Mouse (Mus musculus): Measurements from ENCODE around the gene Ciart. TPM values are rescaled to one million over a fixed set of nuclear protein-coding genes. Genes with fewer than 3 reads are reported as not detected.

Ciart gene
- polyA plus RNA-seq, 1 experiment from 2014 or later: 4.9 TPM

DNA sequence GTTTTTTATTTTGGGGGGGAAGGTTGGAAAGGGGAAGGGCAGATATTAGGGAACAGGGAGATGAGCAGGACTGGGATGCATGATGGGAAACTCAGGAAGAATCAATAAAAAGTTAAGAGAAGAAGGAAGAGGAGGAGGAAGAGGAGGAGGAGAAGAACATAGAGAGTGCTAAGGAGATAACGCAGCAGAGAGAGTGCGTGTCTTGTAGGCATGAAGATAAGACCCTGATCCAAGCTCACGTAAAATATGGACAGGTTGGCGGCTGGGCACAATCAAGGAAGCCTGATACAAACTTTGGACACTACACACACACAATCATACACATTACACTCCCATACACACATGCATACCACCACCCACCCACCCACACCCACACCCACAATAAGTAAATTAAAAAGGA lies 32.7 kb upstream of the Ciart start:
- Histone ChIP-seq H3K4me2 (no peak overlapping the region), H3K27ac (no peak overlapping the region), H3K4me3 (replicated peaks) (no peak overlapping the region), H3K9me3 (no peaks in the 10 kb centered on the region), H3K9ac (no peak overlapping the region), H3K4me1 (no peaks in the 10 kb centered on the region), H3K27me3 (no peaks in the 10 kb centered on the region), H3K36me3 (replicated peaks) (no peaks in the 10 kb centered on the region)
- ATAC-seq (ENCODE audit: low FRiP score): no peak
- WGBS: 95% methylated on average over 4 of the region's 4 CpGs

DNA sequence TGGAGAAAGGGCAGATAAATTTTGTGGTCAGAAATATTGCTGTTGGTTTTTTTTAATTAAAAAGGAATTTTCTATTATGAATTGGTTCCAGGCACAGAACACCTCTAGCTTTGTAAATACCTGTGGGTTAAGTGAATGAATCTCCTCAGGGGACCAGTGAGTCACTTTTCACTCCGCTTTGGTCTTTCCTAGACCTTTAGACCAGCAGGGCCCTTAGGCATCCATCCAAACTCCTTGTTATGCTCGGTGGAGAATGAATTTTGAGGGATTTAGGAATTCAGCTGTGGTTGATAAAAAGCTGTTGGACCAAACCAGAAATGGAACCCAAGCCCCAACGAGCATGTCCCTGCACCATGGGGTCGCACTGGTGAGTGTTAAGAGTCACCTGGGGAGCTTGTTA lies 25.6 kb upstream of the Ciart start:
- WGBS: 46% methylated on average over 4 of the region's 4 CpGs
- H3K4me1 ChIP-seq: peaks cover 39% of the 10 kb centered on the region
- no peaks in the 10 kb centered on the region for H3K36me3 ChIP-seq (replicated peaks)
- no peak overlapping the region for H3K4me3 ChIP-seq (replicated peaks)
- no peak for ATAC-seq (ENCODE audit: low FRiP score)
- H3K27me3 ChIP-seq: peaks cover 10% of the 10 kb centered on the region; the same call in 1 of the 2 replicates
- no peak overlapping the region for H3K4me2 ChIP-seq
- H3K9ac ChIP-seq: no peak overlapping the region
- no peak overlapping the region for H3K27ac ChIP-seq
- no peaks in the 10 kb centered on the region for H3K9me3 ChIP-seq

DNA sequence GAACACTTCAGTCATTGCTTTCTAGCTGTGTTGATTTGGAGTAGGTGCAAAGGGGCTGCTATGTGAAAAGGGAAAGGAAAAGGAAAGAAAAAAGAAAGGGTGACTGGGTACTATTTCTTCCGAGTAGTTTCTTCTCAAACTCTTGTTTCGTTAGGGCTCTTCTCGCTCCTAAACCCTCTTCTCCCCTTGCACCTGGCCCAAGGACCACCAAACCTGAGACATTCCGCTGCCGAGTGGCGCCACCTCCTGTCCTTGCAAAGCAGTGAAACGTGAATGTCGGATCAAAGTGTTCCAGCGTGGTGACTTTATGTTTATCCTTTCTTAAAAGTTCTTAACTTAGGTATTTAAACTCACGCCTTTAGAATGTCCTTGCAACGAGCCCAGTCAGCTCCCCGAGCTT lies 24.8 kb upstream of the Ciart start:
- Histone ChIP-seq H3K4me2 (peak overlapping the region; percentile 77), H3K9ac (peak overlapping the region; percentile 38; the same call in 1 of the 2 replicates), H3K4me1 (peaks cover 43% of the 10 kb centered on the region), H3K36me3 (replicated peaks) (no peaks in the 10 kb centered on the region), H3K27me3 (peaks cover 10% of the 10 kb centered on the region; the same call in 1 of the 2 replicates), H3K9me3 (no peaks in the 10 kb centered on the region), H3K4me3 (replicated peaks) (peak overlapping the region; percentile 23; the same call in 1 of the 2 replicates), H3K27ac (no peak overlapping the region)
- no peak for ATAC-seq (ENCODE audit: low FRiP score)
- 1% methylated on average over 12 of the region's 12 CpGs for WGBS

DNA sequence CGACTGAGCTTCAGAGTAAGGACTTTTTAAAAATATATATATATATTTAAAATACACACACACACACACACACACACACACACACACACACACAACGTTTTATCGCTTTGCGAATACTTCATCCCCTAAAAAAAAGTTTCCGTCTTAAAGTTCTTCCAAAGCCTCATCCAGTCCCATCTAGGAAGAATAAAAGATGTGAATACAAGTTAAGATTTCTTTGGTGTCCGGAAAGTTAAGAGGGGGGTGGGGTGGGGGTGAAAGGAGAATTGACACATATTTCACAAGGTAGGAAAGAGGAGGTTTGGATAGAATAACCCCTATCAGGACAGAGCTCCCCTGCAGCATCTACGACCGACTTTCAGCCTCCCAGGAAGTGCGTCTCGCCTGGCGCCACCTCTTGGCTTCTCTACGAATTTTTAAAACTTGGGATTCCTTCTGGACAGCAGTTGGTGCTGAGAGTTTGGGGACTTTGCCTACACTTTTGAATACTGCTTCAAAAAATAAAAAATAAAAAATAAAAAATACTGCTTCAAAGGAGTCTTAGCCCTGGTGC lies 24.0 kb upstream of the Ciart start:
- Histone ChIP-seq H3K9ac (peak overlapping the region; percentile 53; the same call in 1 of the 2 replicates), H3K4me1 (peaks cover 43% of the 10 kb centered on the region), H3K27me3 (peaks cover 10% of the 10 kb centered on the region; the same call in 1 of the 2 replicates), H3K27ac (no peak overlapping the region), H3K9me3 (no peaks in the 10 kb centered on the region), H3K4me2 (peak overlapping the region; percentile 77), H3K36me3 (replicated peaks) (no peaks in the 10 kb centered on the region), H3K4me3 (replicated peaks) (peak overlapping the region; percentile 36)
- under 1% methylated on average over 12 of the region's 12 CpGs for WGBS
- ATAC-seq (ENCODE audit: low FRiP score): peak; percentile 32; the same call in 1 of the 2 replicates

DNA sequence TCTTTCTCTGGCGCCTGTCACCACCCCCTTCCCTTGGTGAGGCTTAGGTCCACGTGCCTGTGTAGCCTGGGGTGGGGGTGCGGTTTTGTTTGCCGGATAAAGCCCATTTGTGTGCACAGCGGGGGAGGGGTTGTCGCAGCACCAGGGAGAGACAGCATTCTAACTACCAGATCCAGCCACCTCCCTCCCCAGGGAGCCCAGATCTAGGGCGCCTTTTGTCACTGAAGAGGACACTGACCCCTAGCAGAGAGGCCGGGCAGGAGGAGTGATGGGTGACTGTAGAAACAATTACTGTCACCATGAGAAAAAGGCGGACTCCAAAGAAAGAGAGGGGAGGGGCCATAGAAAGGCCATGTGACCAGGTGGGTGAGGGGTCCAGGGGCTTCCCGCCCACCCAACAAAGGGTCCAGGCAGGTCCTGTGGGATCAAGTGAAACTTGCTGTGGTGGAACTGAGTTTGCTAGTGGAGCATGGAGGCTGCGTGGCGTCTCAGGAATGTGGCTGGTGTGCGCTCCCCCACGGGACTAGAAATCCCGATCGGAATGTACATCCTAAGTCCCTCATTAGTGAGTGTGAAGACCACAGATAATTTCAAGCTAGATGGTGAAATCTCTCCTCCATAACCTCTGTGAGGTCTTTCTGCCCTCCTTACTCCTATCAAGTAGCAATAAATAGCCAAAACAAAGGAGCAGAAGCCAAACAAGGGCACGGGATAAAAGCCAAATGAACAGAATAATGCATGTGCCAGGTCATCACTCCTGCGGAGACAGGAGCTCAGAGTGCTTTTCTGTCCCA lies 23.3 kb upstream of the Ciart start:
- Histone ChIP-seq H3K4me3 (replicated peaks) (peak overlapping the region; percentile 36), H3K27ac (peak overlapping the region; percentile 58; the same call in 1 of the 2 replicates), H3K4me1 (peaks cover 43% of the 10 kb centered on the region), H3K9ac (peak overlapping the region; percentile 53), H3K9me3 (no peaks in the 10 kb centered on the region), H3K27me3 (peaks cover 10% of the 10 kb centered on the region; the same call in 1 of the 2 replicates), H3K4me2 (peak overlapping the region; percentile 77), H3K36me3 (replicated peaks) (no peaks in the 10 kb centered on the region)
- under 1% methylated on average over 18 of the region's 18 CpGs for WGBS
- ATAC-seq (ENCODE audit: low FRiP score): peak; percentile 74

DNA sequence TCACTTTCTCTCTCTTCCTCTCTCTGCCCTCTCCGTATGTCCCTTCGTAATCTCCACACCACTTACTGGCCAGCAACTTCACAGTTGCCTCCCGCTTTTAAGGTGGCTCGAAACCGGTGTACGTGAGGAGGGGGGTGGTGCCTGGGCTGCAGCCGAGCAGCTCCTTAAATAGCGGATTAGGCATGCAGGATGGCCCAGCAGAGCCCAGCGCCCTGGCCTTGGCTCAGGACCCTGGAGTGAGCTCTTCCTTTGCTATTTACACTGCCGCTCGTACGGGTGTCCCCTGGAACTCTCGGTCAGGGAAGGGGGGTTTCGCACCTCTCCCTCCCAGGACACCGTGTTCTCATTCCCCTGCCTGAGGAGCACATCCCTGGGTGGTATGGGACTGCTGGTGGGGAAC lies 22.5 kb upstream of the Ciart start, which contains the start of gene Car14:
Gene Car14, minus strand, starts transcription at position 124 of the 400 bp plus-strand sequence.
- ATAC-seq (ENCODE audit: low FRiP score): peak; percentile 56
- Histone ChIP-seq H3K4me1 (peaks cover 43% of the 10 kb centered on the region), H3K9ac (peak within 1 kb of the TSS; percentile 53), H3K27me3 (peaks cover 10% of the 10 kb centered on the region; the same call in 1 of the 2 replicates), H3K27ac (peak within 1 kb of the TSS; percentile 58; the same call in 1 of the 2 replicates), H3K36me3 (replicated peaks) (no peaks in the 10 kb centered on the region), H3K4me3 (replicated peaks) (peak within 1 kb of the TSS; percentile 36), H3K4me2 (peak within 1 kb of the TSS; percentile 77), H3K9me3 (no peaks in the 10 kb centered on the region)
- under 1% methylated on average over 15 of the region's 15 CpGs for WGBS

DNA sequence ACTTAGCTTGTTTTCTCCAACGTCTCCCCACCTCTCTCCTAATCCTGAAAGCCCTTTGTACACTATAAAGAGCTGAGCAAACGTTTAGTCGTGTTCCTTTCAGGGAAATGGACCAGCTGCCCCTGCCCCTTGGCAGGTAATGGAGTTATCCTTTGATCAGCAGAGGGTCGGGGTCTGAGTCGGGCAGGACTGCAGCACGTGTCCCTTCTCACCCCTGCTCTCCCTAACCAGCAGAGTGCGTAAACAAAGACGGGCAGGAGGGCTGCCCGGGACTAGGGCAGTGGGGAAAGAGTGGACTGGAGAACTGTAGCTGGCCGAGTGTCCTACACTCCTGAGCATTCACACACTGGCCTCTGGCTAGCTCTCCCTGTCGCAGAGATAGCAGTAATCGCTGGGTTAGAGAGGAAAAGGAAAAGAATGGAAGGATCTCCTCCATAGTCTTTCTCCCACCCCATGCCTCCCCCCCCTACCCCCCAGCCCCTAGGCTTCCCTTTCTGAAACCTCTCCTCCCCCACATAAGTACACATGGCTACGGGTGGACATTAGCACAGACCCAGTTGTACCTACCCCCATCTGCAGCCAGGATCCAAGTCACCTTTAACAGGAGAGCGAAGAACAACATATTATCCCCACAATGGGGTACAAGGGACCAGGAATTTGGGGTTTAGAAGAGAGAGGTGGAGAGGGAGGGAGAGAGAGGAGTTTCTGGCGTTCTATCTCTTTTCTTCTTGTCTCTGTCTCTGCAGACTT lies 21.9 kb upstream of the Ciart start:
- Histone ChIP-seq H3K4me2 (peak overlapping the region; percentile 77), H3K4me1 (peaks cover 43% of the 10 kb centered on the region), H3K9ac (peak overlapping the region; percentile 53), H3K36me3 (replicated peaks) (peaks cover 4% of the 10 kb centered on the region; the same call in 1 of the 2 replicates), H3K27ac (0 out of 2 replicates have a peak overlapping the region, but pooled peaks have one; percentile 58), H3K9me3 (no peaks in the 10 kb centered on the region), H3K27me3 (peaks cover 10% of the 10 kb centered on the region; the same call in 1 of the 2 replicates), H3K4me3 (replicated peaks) (peak overlapping the region; percentile 36)
- 2% methylated on average over 15 of the region's 15 CpGs for WGBS
- ATAC-seq (ENCODE audit: low FRiP score): 0 out of 2 replicates have a peak, but pooled peaks have one; percentile 34

DNA sequence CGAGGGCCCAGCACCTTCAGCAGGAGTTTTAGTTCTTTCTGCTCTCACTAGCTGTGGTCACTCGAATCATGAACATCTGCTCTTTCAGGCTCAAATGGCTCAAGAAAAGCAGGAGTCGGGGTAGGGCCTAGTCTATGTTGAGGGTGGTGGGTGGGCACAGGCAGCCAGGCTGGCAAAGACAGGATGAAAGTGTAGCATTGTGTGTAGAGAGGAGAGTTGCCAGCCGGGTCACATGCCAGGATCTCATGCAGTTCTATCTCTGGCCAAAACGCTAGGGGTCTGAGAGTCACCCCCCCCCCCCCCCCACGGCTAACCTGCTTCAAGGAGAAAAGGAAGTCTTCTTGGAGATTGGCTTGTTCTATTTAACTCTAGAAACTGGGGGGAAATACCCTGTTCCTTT lies 20.6 kb upstream of the Ciart start:
- ATAC-seq (ENCODE audit: low FRiP score): no peak
- Histone ChIP-seq H3K9me3 (no peaks in the 10 kb centered on the region), H3K9ac (peak overlapping the region; percentile 17; the same call in 1 of the 2 replicates), H3K27ac (no peak overlapping the region), H3K27me3 (peaks cover 8% of the 10 kb centered on the region; the same call in 1 of the 2 replicates), H3K4me1 (peaks cover 43% of the 10 kb centered on the region), H3K4me2 (peak overlapping the region; percentile 77), H3K36me3 (replicated peaks) (peaks cover 8% of the 10 kb centered on the region), H3K4me3 (replicated peaks) (no peak overlapping the region; the same call in 1 of the 2 replicates)
- WGBS: 34% methylated on average over 6 of the region's 6 CpGs

DNA sequence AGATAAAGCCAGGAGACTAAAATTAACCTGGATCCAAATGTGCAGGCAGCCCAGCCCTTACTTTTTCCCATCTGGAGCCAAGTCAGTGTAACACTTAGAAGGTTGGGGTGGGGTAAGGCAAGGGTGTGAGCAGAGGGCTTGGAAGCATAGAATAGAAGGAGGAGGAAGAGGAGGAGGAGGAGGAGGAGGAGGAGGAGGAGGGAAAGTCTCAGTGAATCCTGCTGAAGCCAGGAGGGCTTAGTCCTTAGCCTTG lies 20.2 kb upstream of the Ciart start:
- Histone ChIP-seq H3K4me1 (peaks cover 43% of the 10 kb centered on the region), H3K9ac (peak overlapping the region; percentile 17; the same call in 1 of the 2 replicates), H3K27me3 (0 out of 2 replicates have a peak, but pooled peaks cover 6% of the 10 kb centered on the region), H3K9me3 (no peaks in the 10 kb centered on the region), H3K4me3 (replicated peaks) (no peak overlapping the region), H3K36me3 (replicated peaks) (peaks cover 8% of the 10 kb centered on the region), H3K27ac (no peak overlapping the region), H3K4me2 (peak overlapping the region; percentile 77)
- no peak for ATAC-seq (ENCODE audit: low FRiP score)

DNA sequence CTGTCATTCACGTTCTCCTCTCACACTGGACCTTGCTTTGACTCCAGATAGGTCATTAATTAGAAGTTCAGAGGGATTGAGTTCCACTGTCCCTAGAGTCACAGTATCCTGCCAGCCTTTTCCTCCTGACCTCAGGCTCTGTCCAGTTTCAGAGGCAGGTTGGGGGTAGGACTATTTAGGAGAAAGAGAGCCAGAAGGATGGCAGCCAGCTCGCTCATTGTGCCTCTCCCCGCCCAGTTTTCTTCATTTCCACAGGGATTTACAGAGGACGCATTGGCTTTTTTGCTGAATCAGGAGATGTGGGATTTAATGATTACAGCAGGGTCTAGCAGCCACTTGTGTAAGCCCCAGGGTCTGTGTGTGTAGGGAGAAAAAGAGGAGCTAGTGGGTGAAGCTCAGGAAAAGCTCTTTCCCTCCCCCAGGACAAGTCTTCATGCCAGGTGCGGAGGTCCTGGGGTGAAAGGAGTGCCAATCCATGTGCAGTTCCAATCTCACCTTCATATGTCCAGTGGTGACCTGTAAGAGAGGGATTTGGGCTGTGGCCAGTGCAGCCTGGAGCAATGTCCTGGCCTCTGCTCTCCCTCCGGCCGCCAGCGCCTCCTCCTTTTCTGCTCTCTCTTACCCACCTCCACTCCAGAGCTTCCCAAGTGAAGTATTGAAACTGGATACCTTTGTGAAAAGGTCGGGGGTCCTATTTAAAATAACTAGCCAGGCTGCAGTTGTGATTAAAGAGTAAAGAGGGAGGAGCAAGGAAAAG lies 19.7 kb upstream of the Ciart start:
- no peaks in the 10 kb centered on the region for H3K9me3 ChIP-seq
- 75% methylated on average over 9 of the region's 9 CpGs for WGBS
- 0 out of 2 replicates have a peak, but pooled peaks cover 6% of the 10 kb centered on the region for H3K27me3 ChIP-seq
- peak overlapping the region; percentile 77 for H3K4me2 ChIP-seq
- no peak overlapping the region for H3K27ac ChIP-seq
- peaks cover 42% of the 10 kb centered on the region for H3K4me1 ChIP-seq
- H3K36me3 ChIP-seq (replicated peaks): peaks cover 8% of the 10 kb centered on the region
- no peak overlapping the region for H3K9ac ChIP-seq
- H3K4me3 ChIP-seq (replicated peaks): no peak overlapping the region
- ATAC-seq (ENCODE audit: low FRiP score): no peak

DNA sequence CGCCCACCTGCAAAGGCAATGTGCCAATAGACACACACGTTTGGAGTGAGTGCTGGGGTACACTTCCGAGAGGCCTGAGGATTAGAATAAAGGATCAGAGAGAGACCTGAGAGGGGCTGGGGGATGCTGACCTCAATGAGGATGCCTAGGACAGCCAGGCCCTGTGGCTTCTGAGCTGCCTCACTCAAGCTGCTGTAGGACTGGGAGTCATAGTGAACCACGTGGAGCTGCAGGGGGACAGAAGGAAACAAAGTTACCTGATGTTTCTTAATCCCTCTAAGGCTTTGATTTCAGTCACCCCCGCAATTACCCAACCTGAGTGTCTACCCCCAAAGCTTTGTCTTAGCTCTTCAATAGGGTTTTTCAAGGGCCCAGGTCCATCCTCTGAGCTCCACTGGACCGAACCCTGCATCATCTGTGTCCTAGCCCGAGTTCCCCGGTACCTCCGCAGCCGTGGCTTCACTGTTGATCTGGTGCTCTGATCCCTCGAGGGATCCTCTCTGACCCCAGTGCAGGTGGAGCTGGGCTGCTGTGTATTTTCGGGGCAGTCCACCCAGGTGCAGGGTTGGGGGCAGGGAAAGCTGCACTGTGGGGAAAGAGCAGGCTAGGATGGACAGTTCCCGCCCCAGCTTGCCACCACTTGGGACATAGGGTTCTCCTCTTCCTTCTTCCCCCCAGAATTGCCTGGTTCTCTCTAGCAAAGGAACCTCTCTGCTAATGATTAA lies 17.9 kb upstream of the Ciart start:
- Histone ChIP-seq H3K4me1 (peaks cover 31% of the 10 kb centered on the region), H3K9ac (no peak overlapping the region), H3K27me3 (0 out of 2 replicates have a peak, but pooled peaks cover 6% of the 10 kb centered on the region), H3K36me3 (replicated peaks) (peaks cover 8% of the 10 kb centered on the region), H3K27ac (no peak overlapping the region), H3K4me2 (no peak overlapping the region), H3K9me3 (no peaks in the 10 kb centered on the region), H3K4me3 (replicated peaks) (no peak overlapping the region)
- 79% methylated on average over 13 of the region's 13 CpGs for WGBS
- ATAC-seq (ENCODE audit: low FRiP score): no peak
